Mouse (Mus musculus) G1E (cell line): ENCODE results near the gene Usp9x.

Experiments used
- CTCF ChIP-seq: IDR thresholded peaks from 2 replicates; pipeline ENCODE4 v1.5.1; 2012; ENCODE audit warnings: low read depth, low read length, inconsistent platforms, mixed read lengths
- GATA1 ChIP-seq: IDR thresholded peaks from 2 replicates; pipeline ENCODE4 v1.6.1; 2012; ENCODE audit warnings: borderline replicate concordance, low read length, inconsistent platforms, mixed read lengths
- GATA2 ChIP-seq: IDR thresholded peaks from 2 replicates; pipeline ENCODE4 v1.6.1; 2012; ENCODE audit warnings: low read depth, low read length, inconsistent platforms, borderline replicate concordance
- POLR2AphosphoS5 ChIP-seq: IDR thresholded peaks from 2 replicates; pipeline ENCODE4 v1.6.1; 2012; ENCODE audit warnings: low read depth, low read length, inconsistent platforms; ENCODE audit not compliant: insufficient replicate concordance
- TAL1 ChIP-seq: conservative IDR thresholded peaks from 2 replicates; pipeline ENCODE4 v1.6.1; 2012; ENCODE audit warnings: low read depth, low read length, inconsistent platforms, mixed read lengths

GRCm38 (mm10) chrX:13214275-13214674 lies 143.0 kb downstream of the Usp9x start:
- no peak for TF ChIP-seq CTCF
- TF ChIP-seq GATA1, result no peak
- no peak for TF ChIP-seq GATA2
- TF ChIP-seq POLR2AphosphoS5, result no peak
- TF ChIP-seq TAL1, result no peak
